Mouse (Mus musculus): ENCODE results near the gene Bmyc.
"Not testable (repeated sequence)": the region's sequence is repeated elsewhere in the genome, so short reads cannot be mapped to it uniquely, and the experiment has no call there.

Gene Bmyc

GRCm38 (mm10) chr2:25733199-25733930, 26.8 kb downstream of the Bmyc start:
- no peak for DNase-seq (ENCODE audit: low spot score)

- DNase-seq (ENCODE audit: low spot score): not testable (repeated sequence)
Observed at GRCm38 (mm10) chr2:25736709-25737108, 30.2 kb downstream of the Bmyc start, which contains the start of gene Obp2b. Gene Obp2b, plus strand, starts transcription at chr2:25737009.

- DNase-seq (ENCODE audit: low spot score): no peak
Observed at GRCm38 (mm10) chr2:25741671-25742070, 35.1 kb downstream of the Bmyc start.

- DNase-seq (ENCODE audit: low spot score): no peak
Observed at GRCm38 (mm10) chr2:25754201-25754600, 47.7 kb downstream of the Bmyc start.
